Mouse (Mus musculus): ENCODE data around the gene Mdfi.

- TF ChIP-seq GATA1 (IDR thresholded peaks at IDR 0.05; ENCODE audit: low read length) (no peak), TAL1 (IDR thresholded peaks at IDR 0.05; ENCODE audit: low read length) (no peak)
These were observed 44.7 kb upstream of the Mdfi start for GRCm38 (mm10) chr17:47879207-47879606.

Measured in erythroblast, embryonic 14.5 days (primary cell).